1 mouse cellular context compared by ENCODE assay signal in the genomic region with DNA sequence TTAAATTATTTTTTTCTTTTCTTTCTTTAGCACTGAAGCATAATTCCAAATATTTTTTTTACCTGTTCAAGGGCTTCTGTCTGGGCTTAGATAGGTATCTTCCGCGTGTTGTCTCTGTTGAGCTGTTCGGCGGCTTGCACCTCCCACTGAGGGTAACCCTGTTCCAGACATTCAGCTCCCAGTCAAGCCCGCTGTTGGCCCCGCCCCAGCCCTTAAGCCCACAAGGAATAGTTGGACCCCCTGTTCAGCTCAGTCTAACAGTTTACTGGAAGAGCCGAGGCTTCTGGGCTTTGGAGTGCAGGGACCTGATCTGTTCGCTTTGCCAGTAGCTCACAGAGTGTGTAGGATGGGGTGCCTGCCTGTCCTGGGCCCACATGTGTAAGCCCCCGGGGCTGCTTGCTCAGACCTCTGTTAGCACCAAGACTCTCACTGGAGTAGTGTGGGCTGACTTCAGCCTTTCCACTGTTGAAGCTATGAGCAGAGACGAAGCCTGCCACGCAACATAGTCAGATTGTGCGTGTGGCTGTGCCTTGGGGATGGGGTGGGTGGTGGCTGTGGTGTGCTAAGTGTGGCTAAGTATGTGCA.
TF ChIP-seq lines count a peak whose summit lies in the region.

No protein-coding gene starts in this region.

TF ChIP-seq in CH12.LX, 34 proteins besides CTCF, POLR2A, EP300 and RAD21 (continued from another document):
- TF ChIP-seq GABPA (IDR thresholded peaks at IDR 0.05; ENCODE audit: insufficient replicate concordance, low read depth, low read length), result no peak
- TF ChIP-seq E2F4 (IDR thresholded peaks at IDR 0.05; ENCODE audit: insufficient replicate concordance, low read depth, low read length), result no peak
- no peak for TF ChIP-seq USF2 (conservative IDR thresholded peaks at IDR 0.05; ENCODE audit: low read depth, low read length)
- TF ChIP-seq CHD1 (IDR thresholded peaks at IDR 0.05; ENCODE audit: low read depth, low read length), result no peak
- no peak for TF ChIP-seq MEF2A (IDR thresholded peaks at IDR 0.05; ENCODE audit: borderline replicate concordance, low read depth, low read length)
- TF ChIP-seq ELF1 (IDR thresholded peaks at IDR 0.05; ENCODE audit: low read depth, low read length), result no peak
